Mouse (Mus musculus) forebrain, embryonic 12.5 days (tissue): ENCODE measurements at regions not wholly inside any gene's neighbourhood (a gene's known extent, or its start where the extent isn't known, plus 50 kb on each side); places are given as distances from the start of the nearest gene placed in this dataset.

ENCODE experiments used
- ATAC-seq: fragments of 200-750 bp; cut with Nextera tagmentation; 2 replicates; pipeline ENCODE4 v1.8.0; 2017; ENCODE audit warnings: moderate TSS enrichment; ENCODE audit not compliant: low FRiP score
- H3K27ac ChIP-seq: fragments of 300-500 bp; sonication (generic); 2 replicates; pipeline ENCODE4 v1.5.1; 2016; ENCODE audit warnings: mild to moderate bottlenecking
- H3K27me3 ChIP-seq: fragments of 300-500 bp; sonication (generic); 2 replicates; pipeline ENCODE4 v1.6.1; 2016; ENCODE audit warnings: mild to moderate bottlenecking
- H3K36me3 ChIP-seq: fragments of 300-500 bp; sonication (generic); replicated peaks from 2 replicates; pipeline ENCODE4 v1.6.1; 2016; ENCODE audit warnings: mild to moderate bottlenecking
- H3K4me1 ChIP-seq: fragments of 300-500 bp; sonication (generic); 2 replicates; pipeline ENCODE4 v1.6.1; 2016
- H3K4me2 ChIP-seq: fragments of 300-500 bp; sonication (generic); 2 replicates; pipeline ENCODE4 v1.6.1; 2016; ENCODE audit warnings: mild to moderate bottlenecking, moderate library complexity
- H3K4me3 ChIP-seq: fragments of 300-500 bp; sonication (generic); replicated peaks from 2 replicates; pipeline ENCODE4 v1.5.1; 2016; ENCODE audit warnings: mild to moderate bottlenecking
- H3K9ac ChIP-seq: fragments of 300-500 bp; sonication (generic); 2 replicates; pipeline ENCODE4 v1.6.1; 2016; ENCODE audit warnings: mild to moderate bottlenecking
- H3K9me3 ChIP-seq: fragments of 300-500 bp; sonication (generic); 2 replicates; pipeline ENCODE4 v1.6.1; 2016
- WGBS: fragments of 180-500 bp; shearing (Covaris S2); methylation state at CpG from one replicate; pipeline ENCODE4 v1.1.7; 2016; 5-methylcytosine and 5-hydroxymethylcytosine counted together

GRCm38 (mm10) chr12:52442337-52442736, 61.4 kb upstream of the Arhgap5 start:
- Histone ChIP-seq H3K4me3 (no peak overlapping the region), H3K9me3 (no peaks in the 10 kb centered on the region), H3K9ac (no peak overlapping the region), H3K27me3 (no peaks in the 10 kb centered on the region), H3K36me3 (no peaks in the 10 kb centered on the region), H3K4me1 (no peaks in the 10 kb centered on the region; the same call in 1 of the 2 replicates), H3K27ac (no peak overlapping the region), H3K4me2 (no peak overlapping the region)
- no peak for ATAC-seq
- 95% methylated on average over 5 of the region's 5 CpGs for WGBS

DNA sequence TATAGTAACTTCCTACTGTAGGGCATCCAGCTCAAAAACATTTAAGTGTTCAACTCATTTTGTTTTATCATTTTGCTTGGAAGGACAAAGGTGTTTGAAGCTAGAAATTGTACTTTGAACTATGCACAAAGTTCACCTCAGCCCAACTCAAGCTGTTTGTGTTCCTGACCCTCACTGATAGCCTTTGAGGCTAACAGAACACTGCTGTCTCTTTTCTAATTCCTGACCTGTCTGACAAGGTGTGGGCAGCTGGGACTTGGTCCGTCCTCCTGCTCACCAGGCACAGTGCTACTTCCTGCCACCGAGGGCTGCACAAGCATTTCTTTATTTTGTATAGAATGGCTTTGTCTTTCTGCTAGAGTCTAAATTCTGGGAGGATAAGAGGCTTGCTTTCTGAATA, 58.0 kb upstream of the Arhgap5 start:
- H3K4me2 ChIP-seq = no peak overlapping the region
- no peak overlapping the region for H3K4me3 ChIP-seq
- no peaks in the 10 kb centered on the region for H3K9me3 ChIP-seq
- WGBS = 58% methylated on average over 2 of the region's 2 CpGs
- no peaks in the 10 kb centered on the region for H3K36me3 ChIP-seq
- no peak for ATAC-seq
- H3K4me1 ChIP-seq = no peaks in the 10 kb centered on the region; the same call in 1 of the 2 replicates
- H3K9ac ChIP-seq = no peak overlapping the region
- no peaks in the 10 kb centered on the region for H3K27me3 ChIP-seq
- H3K27ac ChIP-seq = no peak overlapping the region

DNA sequence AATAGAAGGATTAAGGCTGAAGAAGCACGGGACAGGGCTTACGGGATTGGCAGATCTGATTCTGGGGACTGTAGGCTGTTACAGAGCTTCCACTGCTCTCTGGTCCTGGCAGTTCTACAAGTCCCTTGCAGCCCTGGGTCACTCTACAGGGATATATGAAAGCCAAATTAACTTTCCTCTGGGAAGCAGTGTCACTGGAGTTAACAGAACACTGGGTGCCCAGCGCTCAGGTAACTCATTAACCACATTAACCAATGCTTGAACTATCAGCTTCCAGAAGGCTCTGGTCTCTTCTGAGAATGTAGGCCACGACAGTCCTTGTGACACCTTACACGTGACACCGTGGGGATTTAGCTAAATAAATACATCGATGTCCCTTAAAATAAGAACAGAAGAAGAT, 57.3 kb upstream of the Arhgap5 start:
- H3K4me3 ChIP-seq = no peak overlapping the region
- H3K9me3 ChIP-seq = no peaks in the 10 kb centered on the region
- H3K36me3 ChIP-seq = no peaks in the 10 kb centered on the region
- H3K27ac ChIP-seq = no peak overlapping the region
- H3K4me1 ChIP-seq = no peaks in the 10 kb centered on the region
- WGBS = 78% methylated on average over 7 of the region's 7 CpGs
- no peak overlapping the region for H3K9ac ChIP-seq
- H3K4me2 ChIP-seq = no peak overlapping the region
- H3K27me3 ChIP-seq = no peaks in the 10 kb centered on the region
- ATAC-seq = no peak

DNA sequence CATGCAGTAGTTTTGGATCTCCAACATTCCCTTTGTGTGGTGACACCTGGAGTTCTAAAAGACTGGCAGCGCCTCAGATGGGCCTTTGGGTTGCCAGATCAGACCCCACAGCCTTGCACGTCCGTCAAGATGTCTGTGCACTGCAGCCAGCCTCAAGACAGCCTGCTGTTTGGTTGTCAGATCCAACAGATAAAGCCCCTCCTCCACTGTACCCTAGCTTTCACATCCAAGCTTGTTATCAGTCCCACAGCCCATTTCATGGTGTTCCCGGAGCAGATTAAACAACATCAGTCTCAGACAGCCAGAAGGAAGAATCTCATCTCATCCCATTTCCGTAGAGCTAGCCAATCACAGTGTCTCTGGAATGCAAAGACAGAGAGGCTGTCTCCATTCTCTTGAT, 56.3 kb upstream of the Arhgap5 start:
- no peak for ATAC-seq
- Histone ChIP-seq H3K4me3 (no peak overlapping the region), H3K27ac (no peak overlapping the region), H3K9ac (no peak overlapping the region), H3K36me3 (no peaks in the 10 kb centered on the region), H3K9me3 (no peaks in the 10 kb centered on the region), H3K4me1 (no peaks in the 10 kb centered on the region), H3K4me2 (no peak overlapping the region), H3K27me3 (no peaks in the 10 kb centered on the region)
- WGBS = 86% methylated on average over 5 of the region's 5 CpGs

DNA sequence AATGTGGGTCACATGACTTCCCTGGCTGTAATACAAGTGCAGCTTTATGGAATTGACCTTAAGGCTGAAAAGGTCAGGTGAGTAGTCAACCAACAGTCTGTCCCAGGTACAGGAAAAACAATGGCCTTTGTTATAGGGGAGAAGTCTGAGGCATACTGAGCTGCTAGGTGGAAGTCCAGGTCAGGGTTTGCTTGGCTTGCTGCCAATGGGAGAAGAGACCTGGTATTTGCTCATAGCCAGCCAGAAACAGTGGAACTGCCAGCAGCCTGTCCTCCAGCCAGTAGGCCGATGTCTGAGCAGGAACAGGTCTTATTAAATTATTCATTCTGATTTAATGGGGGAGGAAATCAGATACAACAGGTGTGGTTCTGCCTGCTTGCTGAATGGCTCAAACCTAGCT, 55.6 kb upstream of the Arhgap5 start:
- Histone ChIP-seq H3K27me3 (no peaks in the 10 kb centered on the region), H3K9ac (no peak overlapping the region), H3K9me3 (no peaks in the 10 kb centered on the region), H3K4me2 (no peak overlapping the region), H3K36me3 (no peaks in the 10 kb centered on the region), H3K4me3 (no peak overlapping the region), H3K4me1 (no peaks in the 10 kb centered on the region), H3K27ac (no peak overlapping the region)
- ATAC-seq = no peak
- 76% methylated on average over 1 of the region's 1 CpGs for WGBS

DNA sequence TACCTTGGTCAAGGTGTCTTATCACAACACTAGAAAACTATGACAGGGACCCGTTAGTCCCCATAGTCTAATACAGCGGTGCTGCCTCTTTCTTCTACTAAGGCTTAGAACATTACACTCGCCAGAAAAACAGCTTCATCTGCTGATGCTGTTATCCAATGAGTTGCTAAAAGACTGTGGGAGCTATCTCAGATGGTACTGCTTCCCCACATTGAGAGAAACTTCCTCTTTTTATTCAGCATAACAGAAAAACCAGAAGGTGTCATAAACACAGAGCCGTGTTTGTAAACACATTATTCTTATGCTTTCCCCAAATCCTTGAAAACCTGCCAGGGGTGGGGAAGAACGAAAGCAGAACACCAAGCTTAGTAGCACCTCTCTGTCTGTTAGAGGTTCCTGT, 49.9 kb upstream of the Arhgap5 start:
- Histone ChIP-seq H3K36me3 (no peaks in the 10 kb centered on the region), H3K4me2 (no peak overlapping the region), H3K4me1 (no peaks in the 10 kb centered on the region), H3K4me3 (no peak overlapping the region), H3K9me3 (no peaks in the 10 kb centered on the region), H3K27me3 (no peaks in the 10 kb centered on the region), H3K9ac (no peak overlapping the region), H3K27ac (no peak overlapping the region)
- 91% methylated on average over 5 of the region's 5 CpGs for WGBS
- ATAC-seq = no peak
